Mouse (Mus musculus) embryonic fibroblast, embryonic 13.5 days (primary cell): Measurements from ENCODE around the gene Mpo.

Source experiments
- CTCF ChIP-seq: IDR thresholded peaks from 2 replicates; pipeline ENCODE4 v1.5.1; 2011; ENCODE audit warnings: mild to moderate bottlenecking, control low read depth, low read length, moderate library complexity, borderline replicate concordance; ENCODE audit not compliant: insufficient read depth
- POLR2A ChIP-seq: IDR thresholded peaks from 2 replicates; pipeline ENCODE4 v1.6.1; 2011; ENCODE audit warnings: low read depth, mild to moderate bottlenecking, control low read depth, low read length, moderate library complexity

GRCm38 (mm10) chr11:87756251-87756820 lies 37.0 kb upstream of the Mpo start:
- TF ChIP-seq CTCF (no peak), POLR2A (no peak)
